Mouse (Mus musculus): ENCODE measurements around the gene Ctr9.

- TF ChIP-seq POLR2A (IDR thresholded peaks at IDR 0.05; ENCODE audit: borderline replicate concordance, extremely low read depth, low read depth, low read length) = no peak
- TF ChIP-seq CTCF (IDR thresholded peaks at IDR 0.05; ENCODE audit: insufficient read depth, low read length) = no peak
These were observed 55.0 kb downstream of the Ctr9 start for GRCm38 (mm10) chr7:111083733-111084120.

Measured in lung, adult 2 months (tissue).